Mouse (Mus musculus) cortical plate, adult 2 months (tissue): ENCODE data around the gene Gipc1. TPM values are rescaled to one million over a fixed set of nuclear protein-coding genes. Genes with fewer than 3 reads are reported as not detected.
A peak's percentile ranks its signal among the peaks of the same experiment; 100 is the strongest.

Source experiments
- H3K27ac ChIP-seq: fragments of 200-500 bp; 2 replicates; pipeline ENCODE4 v1.5.1; 2012; ENCODE audit warnings: low read length, control low read depth, inconsistent platforms; ENCODE audit not compliant: insufficient read depth
- H3K4me1 ChIP-seq: fragments of 200-500 bp; 2 replicates; pipeline ENCODE4 v1.6.1; 2011; ENCODE audit warnings: low read length; ENCODE audit not compliant: control insufficient read depth, insufficient read depth
- H3K4me3 ChIP-seq: fragments of 200-500 bp; 2 replicates; pipeline ENCODE4 v1.5.1; 2011; ENCODE audit warnings: mild to moderate bottlenecking, low read length, control low read depth; ENCODE audit not compliant: insufficient read depth
- CTCF ChIP-seq: fragments of 200-500 bp; IDR thresholded peaks from 2 replicates; pipeline ENCODE4 v1.5.1; 2011; ENCODE audit warnings: mild to moderate bottlenecking, control low read depth, low read length; ENCODE audit not compliant: insufficient read depth; ENCODE audit errors: extremely low read depth
- POLR2A ChIP-seq: fragments of 200-500 bp; IDR thresholded peaks from 2 replicates; pipeline ENCODE4 v1.6.1; 2011; ENCODE audit warnings: mild to moderate bottlenecking, low read length, control low read depth; ENCODE audit not compliant: insufficient read depth; ENCODE audit errors: extremely low read depth
- polyA plus RNA-seq: library from polyadenylated mRNA; depleted of rRNA; stranded (reverse); fragments of >200 nt; gene quantifications from 2 replicates; pipeline ENCODE4 v1.2.3, GENCODE M21; 2012

Gene Gipc1
- polyA plus RNA-seq, 1 experiment: 93.6 TPM

- peaks cover 2% of the 10 kb centered on the region; the same call in 1 of the 2 replicates for H3K4me1 ChIP-seq
- H3K27ac ChIP-seq: no peak overlapping the region
- TF ChIP-seq CTCF: no peak
- no peak overlapping the region for H3K4me3 ChIP-seq
Observed at GRCm38 (mm10) chr8:83619568-83620285, 32.8 kb upstream of the Gipc1 start.

GRCm38 (mm10) chr8:83621691-83622388 lies 30.6 kb upstream of the Gipc1 start:
- peak overlapping the region; percentile 24; the same call in 1 of the 2 replicates for H3K27ac ChIP-seq

GRCm38 (mm10) chr8:83622389-83622989 lies 30.0 kb upstream of the Gipc1 start:
- Histone ChIP-seq H3K4me3 (peak overlapping the region; percentile 54), H3K4me1 (no peaks in the 10 kb centered on the region), H3K27ac (peak overlapping the region; percentile 24; the same call in 1 of the 2 replicates)
- TF ChIP-seq POLR2A (peak; percentile 61; the same call in 1 of the 2 replicates), CTCF (peak; percentile 86)

More at GRCm38 (mm10) chr8:83621691-83622388, 30.6 kb upstream of the Gipc1 start:
- no peak for TF ChIP-seq CTCF
- TF ChIP-seq POLR2A: no peak
- no peaks in the 10 kb centered on the region for H3K4me1 ChIP-seq
- peak overlapping the region; percentile 54 for H3K4me3 ChIP-seq

GRCm38 (mm10) chr8:83623549-83623948 lies 28.9 kb upstream of the Gipc1 start:
- no peak for TF ChIP-seq CTCF
- no peak for TF ChIP-seq POLR2A
- no peaks in the 10 kb centered on the region for H3K4me1 ChIP-seq
- H3K4me3 ChIP-seq: no peak overlapping the region
- H3K27ac ChIP-seq: no peak overlapping the region

GRCm38 (mm10) chr8:83624739-83625138 lies 27.7 kb upstream of the Gipc1 start:
- TF ChIP-seq POLR2A (no peak), CTCF (peak; percentile 72)
- Histone ChIP-seq H3K27ac (no peak overlapping the region), H3K4me3 (no peak overlapping the region), H3K4me1 (no peaks in the 10 kb centered on the region)

GRCm38 (mm10) chr8:83625676-83626299 lies 26.7 kb upstream of the Gipc1 start:
- Histone ChIP-seq H3K27ac (no peak overlapping the region), H3K4me1 (no peaks in the 10 kb centered on the region), H3K4me3 (no peak overlapping the region)
- TF ChIP-seq CTCF (no peak), POLR2A (no peak)

GRCm38 (mm10) chr8:83632083-83632707 lies 20.3 kb upstream of the Gipc1 start:
- Histone ChIP-seq H3K27ac (no peak overlapping the region), H3K4me3 (no peak overlapping the region), H3K4me1 (no peaks in the 10 kb centered on the region)
- TF ChIP-seq POLR2A (no peak), CTCF (no peak)

GRCm38 (mm10) chr8:83638856-83639255 lies 13.6 kb upstream of the Gipc1 start:
- H3K4me3 ChIP-seq: no peak overlapping the region
- H3K27ac ChIP-seq: no peak overlapping the region
- TF ChIP-seq CTCF (no peak), POLR2A (no peak)
- H3K4me1 ChIP-seq: no peaks in the 10 kb centered on the region

- Histone ChIP-seq H3K27ac (no peak overlapping the region), H3K4me1 (no peaks in the 10 kb centered on the region), H3K4me3 (no peak overlapping the region)
- TF ChIP-seq CTCF: no peak
- no peak for TF ChIP-seq POLR2A
Observed at GRCm38 (mm10) chr8:83639649-83640048, 12.8 kb upstream of the Gipc1 start.
